Mouse (Mus musculus) hindbrain, embryonic 11.5 days (tissue): ENCODE measurements around the gene Cmtm6. TPM values are rescaled to one million over a fixed set of nuclear protein-coding genes. Genes with fewer than 3 reads are reported as not detected.
A peak's percentile ranks its signal among the peaks of the same experiment; 100 is the strongest.

Experiments used
- ATAC-seq: fragments of 200-750 bp; cut with Nextera tagmentation; 2 replicates; pipeline ENCODE4 v1.8.0; 2017; ENCODE audit warnings: mild to moderate bottlenecking, moderate TSS enrichment, moderate library complexity; ENCODE audit not compliant: low FRiP score
- DNase-seq: peaks from one replicate; pipeline ENCODE4 v3.0.0-alpha.2; 2015; ENCODE audit warnings: low spot score
- H3K27ac ChIP-seq: fragments of 300-500 bp; sonication (generic); 2 replicates; pipeline ENCODE4 v1.5.1; 2014; ENCODE audit warnings: mild to moderate bottlenecking, low read depth, low read length
- H3K27me3 ChIP-seq: fragments of 300-500 bp; sonication (generic); 2 replicates; pipeline ENCODE4 v1.6.1; 2014; ENCODE audit warnings: mild to moderate bottlenecking, low read length, moderate library complexity, mixed read lengths; ENCODE audit not compliant: control insufficient read depth, insufficient read depth
- H3K36me3 ChIP-seq: fragments of 300-500 bp; sonication (generic); 2 replicates; pipeline ENCODE4 v1.6.1; 2014; ENCODE audit warnings: mild to moderate bottlenecking, low read length, moderate library complexity, mixed read lengths; ENCODE audit not compliant: control insufficient read depth, insufficient read depth
- H3K4me1 ChIP-seq: fragments of 300-500 bp; sonication (generic); replicated peaks from 2 replicates; pipeline ENCODE4 v1.6.1; 2014; ENCODE audit warnings: low read length, mixed read lengths; ENCODE audit not compliant: control insufficient read depth, insufficient read depth
- H3K4me2 ChIP-seq: fragments of 300-500 bp; sonication (generic); replicated peaks from 2 replicates; pipeline ENCODE4 v1.6.1; 2014; ENCODE audit warnings: mild to moderate bottlenecking, low read depth, low read length
- H3K4me3 ChIP-seq: fragments of 300-500 bp; sonication (generic); 2 replicates; pipeline ENCODE4 v1.5.1; 2014; ENCODE audit warnings: low read depth, low read length
- H3K9ac ChIP-seq: fragments of 300-500 bp; sonication (generic); 2 replicates; pipeline ENCODE4 v1.6.1; 2014; ENCODE audit warnings: low read depth, low read length
- H3K9me3 ChIP-seq: fragments of 300-500 bp; sonication (generic); 2 replicates; pipeline ENCODE4 v1.6.1; 2016; ENCODE audit warnings: low read length; ENCODE audit not compliant: control insufficient read depth
- WGBS: fragments of 180-500 bp; shearing (Covaris S2); extraction: QIAGEN DNeasy Blood & Tissue Kit; methylation state at CpG from one replicate; pipeline ENCODE4 v1.1.7; 2014; 5-methylcytosine and 5-hydroxymethylcytosine counted together
- polyA plus RNA-seq: library from polyadenylated mRNA; unstranded; fragments of >200 nt; fragmentation: Nextera tagmentation; extraction: Ambion mirVana; gene quantifications from 2 replicates; pipeline ENCODE4 v1.2.1, GENCODE M21; 2014

Cmtm6 gene
- polyA plus RNA-seq = 22.7 and 26.6 TPM in 2 replicates

DNA sequence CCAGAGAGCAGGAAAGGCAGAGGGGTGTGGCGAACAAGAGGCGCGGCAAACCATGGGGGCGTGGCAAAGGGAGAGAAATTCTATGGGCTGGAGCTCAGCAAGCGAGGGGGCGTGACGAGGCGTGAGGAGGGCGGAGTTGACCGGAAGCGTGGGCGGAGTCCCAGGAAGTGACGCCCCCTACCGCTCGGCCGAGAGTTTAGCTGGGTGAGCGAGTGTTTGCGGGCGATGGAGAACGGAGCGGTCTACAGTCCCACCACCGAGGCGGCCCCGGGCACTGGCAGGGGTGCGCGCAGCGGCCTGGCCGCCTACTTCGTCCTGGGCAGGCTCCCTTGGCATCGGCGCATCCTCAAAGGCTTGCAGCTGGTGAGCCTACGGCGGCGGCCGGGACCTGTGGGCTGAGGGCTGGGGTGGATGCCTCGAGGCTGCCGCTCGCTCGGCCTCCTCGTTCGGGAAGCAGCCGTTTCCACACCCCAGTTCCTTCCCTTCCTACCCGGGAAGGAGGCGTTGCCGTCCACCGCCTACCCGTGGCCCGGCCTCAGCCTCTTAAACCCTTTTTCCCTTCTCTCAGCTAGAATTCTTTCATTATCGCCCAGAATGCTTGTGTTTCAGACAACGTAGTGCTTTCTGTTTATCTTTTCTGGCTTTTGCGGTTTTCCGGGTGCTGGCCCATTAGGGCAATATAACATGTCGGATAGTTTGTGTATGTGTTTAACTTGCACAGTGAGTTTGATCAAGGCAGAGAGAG, at the start of gene Cmtm6:
TSS of gene Cmtm6 (plus strand) at position 106 of the 745 bp plus-strand sequence.
- DNase-seq (peak; percentile 97), ATAC-seq (peak; percentile 93)
- no peaks in the 10 kb centered on the region for H3K36me3 ChIP-seq
- H3K27me3 ChIP-seq = no peaks in the 10 kb centered on the region
- WGBS = under 1% methylated on average over 50 of the region's 53 CpGs
- peak within 1 kb of the TSS; percentile 58 for H3K4me3 ChIP-seq
- peak within 1 kb of the TSS; percentile 74 for H3K4me2 ChIP-seq
- peaks cover 7% of the 10 kb centered on the region for H3K4me1 ChIP-seq
- no peaks in the 10 kb centered on the region for H3K9me3 ChIP-seq
- H3K27ac ChIP-seq = peak within 1 kb of the TSS; percentile 47
- H3K9ac ChIP-seq = peak within 1 kb of the TSS; percentile 74

DNA sequence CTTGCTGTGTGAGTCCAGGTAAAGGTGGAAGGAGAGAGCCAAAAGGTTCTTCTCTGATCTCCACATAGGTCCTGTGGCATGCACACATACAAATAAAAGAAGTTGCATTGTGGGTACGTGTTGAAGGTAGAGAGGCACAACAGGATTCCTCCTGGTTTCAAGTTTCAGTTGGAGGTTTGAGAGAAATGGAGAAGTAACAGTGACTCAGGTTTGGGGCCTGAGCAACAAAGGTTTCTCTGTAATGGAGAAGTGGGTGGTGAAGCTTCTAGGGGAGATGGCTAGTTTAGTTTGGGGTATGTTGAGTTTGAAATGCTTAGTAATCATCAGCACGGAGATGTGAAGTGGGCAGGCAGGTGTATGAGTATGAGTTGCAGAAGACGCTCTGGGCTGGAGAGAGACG, 48.7 kb upstream of the Cmtm6 start:
- ATAC-seq = no peak
- Histone ChIP-seq H3K9me3 (no peaks in the 10 kb centered on the region), H3K27ac (no peak overlapping the region), H3K27me3 (no peaks in the 10 kb centered on the region), H3K4me2 (no peak overlapping the region), H3K4me3 (no peak overlapping the region), H3K9ac (no peak overlapping the region), H3K4me1 (no peaks in the 10 kb centered on the region), H3K36me3 (no peaks in the 10 kb centered on the region)
- WGBS = 79% methylated on average over 4 of the region's 4 CpGs
- no peak for DNase-seq

DNA sequence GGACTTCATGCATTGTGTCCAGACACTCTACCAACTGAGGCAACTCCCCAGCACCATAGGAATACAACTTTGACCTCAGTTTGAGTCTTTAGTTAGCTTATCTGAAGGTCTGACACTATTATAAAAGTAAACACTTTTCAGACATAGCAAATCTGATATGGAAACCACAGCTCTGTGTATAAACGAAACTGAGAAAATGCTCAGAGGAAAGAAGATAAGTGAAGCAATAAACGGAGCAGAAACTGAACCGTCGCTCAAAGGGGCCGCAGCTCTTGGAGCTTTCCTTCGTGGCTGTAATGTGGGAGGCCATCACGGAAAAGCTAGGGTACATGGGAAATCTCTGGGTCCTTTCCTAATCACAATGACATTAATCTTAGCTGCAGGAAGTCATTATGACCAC, 44.7 kb upstream of the Cmtm6 start:
- Histone ChIP-seq H3K27me3 (no peaks in the 10 kb centered on the region), H3K9ac (no peak overlapping the region), H3K4me3 (no peak overlapping the region), H3K4me2 (no peak overlapping the region), H3K27ac (no peak overlapping the region), H3K9me3 (no peaks in the 10 kb centered on the region), H3K4me1 (peaks cover 6% of the 10 kb centered on the region; the same call in 1 of the 2 replicates), H3K36me3 (no peaks in the 10 kb centered on the region)
- DNase-seq (no peak), ATAC-seq (no peak)
- 91% methylated on average over 7 of the region's 7 CpGs for WGBS

DNA sequence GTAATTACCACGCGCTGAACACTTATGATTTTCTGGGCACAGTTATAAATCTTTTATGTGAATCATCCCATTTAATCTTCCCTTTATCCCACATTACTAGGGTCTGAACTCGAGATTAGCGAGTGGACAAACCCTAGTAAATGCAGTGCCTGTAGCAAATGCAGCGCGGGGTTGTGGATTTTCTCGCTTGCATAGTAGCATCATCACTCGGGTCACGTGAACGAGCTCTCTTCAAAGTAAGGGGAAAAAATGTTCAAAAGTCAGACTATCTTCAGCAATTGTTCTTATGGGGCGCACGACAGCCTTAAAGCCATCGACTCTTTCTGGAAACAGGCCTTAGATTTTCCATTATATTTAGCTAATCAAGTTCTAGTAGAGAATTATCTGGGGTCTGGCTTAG, 43.3 kb upstream of the Cmtm6 start:
- Histone ChIP-seq H3K4me2 (peak overlapping the region; percentile 60; the same call in 1 of the 2 replicates), H3K9me3 (no peaks in the 10 kb centered on the region), H3K9ac (peak overlapping the region; percentile 96), H3K36me3 (no peaks in the 10 kb centered on the region), H3K27ac (no peak overlapping the region), H3K4me1 (peaks cover 6% of the 10 kb centered on the region; the same call in 1 of the 2 replicates), H3K27me3 (no peaks in the 10 kb centered on the region), H3K4me3 (peak overlapping the region; percentile 94)
- 78% methylated on average over 13 of the region's 13 CpGs for WGBS
- ATAC-seq = no peak
- no peak for DNase-seq

DNA sequence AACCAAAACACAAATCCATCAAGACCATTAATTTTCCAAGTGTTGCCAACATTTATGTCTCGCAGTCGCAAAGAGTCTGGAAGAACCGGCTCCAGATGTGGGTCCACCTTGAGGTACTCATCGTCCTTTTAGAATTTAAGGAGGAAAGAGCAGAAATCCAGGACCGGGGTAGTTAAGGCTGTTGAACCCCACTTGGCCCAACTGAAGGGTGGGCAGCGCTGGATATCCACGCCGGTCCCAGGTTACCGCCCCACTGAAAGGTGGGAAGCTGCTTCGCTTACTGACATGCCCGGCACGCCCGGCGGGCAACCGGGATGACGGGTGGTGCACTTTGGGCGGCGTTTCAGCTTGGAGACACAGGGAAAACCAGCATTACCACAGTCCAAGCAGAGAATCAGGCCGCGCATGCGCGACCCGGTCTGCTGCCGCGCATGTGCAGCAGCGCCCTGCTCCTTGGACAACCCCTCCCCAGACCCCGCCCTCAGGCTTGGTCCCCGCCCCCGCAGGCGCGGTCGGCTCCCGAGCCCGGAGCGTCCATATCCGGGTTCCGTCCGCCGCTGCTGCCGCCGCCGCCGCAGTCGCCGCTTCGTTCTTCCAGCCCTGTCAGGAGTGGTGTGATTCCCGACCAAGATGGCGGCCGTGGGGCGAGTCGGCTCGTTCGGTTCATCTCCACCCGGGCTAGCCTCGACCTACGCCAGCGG, 42.5 kb upstream of the Cmtm6 start, which contains the start of gene Dync1li1:
TSS of gene Dync1li1 (plus strand) at position 539 of the 701 bp plus-strand sequence.
- no peaks in the 10 kb centered on the region for H3K9me3 ChIP-seq
- 1% methylated on average over 55 of the region's 57 CpGs for WGBS
- H3K4me1 ChIP-seq = peaks cover 6% of the 10 kb centered on the region; the same call in 1 of the 2 replicates
- peak within 1 kb of the TSS; percentile 60 for H3K4me2 ChIP-seq
- H3K36me3 ChIP-seq = no peaks in the 10 kb centered on the region
- H3K4me3 ChIP-seq = peak within 1 kb of the TSS; percentile 94
- peak within 1 kb of the TSS; percentile 97 for H3K27ac ChIP-seq
- DNase-seq (peak; percentile 98), ATAC-seq (peak; percentile 94)
- H3K27me3 ChIP-seq = no peaks in the 10 kb centered on the region
- peak within 1 kb of the TSS; percentile 96 for H3K9ac ChIP-seq

DNA sequence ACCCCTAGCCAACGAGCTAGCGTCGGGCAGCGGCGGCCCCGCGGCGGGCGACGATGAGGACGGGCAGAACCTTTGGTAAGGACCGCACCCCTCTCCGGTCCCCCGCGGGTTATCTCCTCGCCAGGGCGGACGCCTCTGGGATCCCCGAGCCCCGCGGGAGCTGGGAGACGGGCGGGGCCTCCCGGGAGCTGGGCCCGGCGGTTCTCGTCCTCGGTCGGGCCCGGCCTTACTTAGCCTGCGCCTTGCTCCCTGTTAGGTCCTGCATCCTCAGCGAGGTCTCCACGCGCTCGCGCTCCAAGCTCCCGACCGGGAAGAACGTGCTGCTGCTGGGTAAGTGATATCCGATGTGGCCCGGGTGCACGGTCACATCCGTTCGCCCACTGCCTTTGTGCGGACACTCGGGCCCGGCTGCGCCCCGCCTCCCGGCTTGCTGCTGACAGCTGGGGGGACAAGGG, 41.9 kb upstream of the Cmtm6 start:
- DNase-seq (peak; percentile 74), ATAC-seq (peak; percentile 83)
- no peaks in the 10 kb centered on the region for H3K27me3 ChIP-seq
- H3K27ac ChIP-seq = peak overlapping the region; percentile 97
- H3K4me3 ChIP-seq = peak overlapping the region; percentile 94
- peak overlapping the region; percentile 60 for H3K4me2 ChIP-seq
- peak overlapping the region; percentile 96 for H3K9ac ChIP-seq
- under 1% methylated on average over 49 of the region's 50 CpGs for WGBS
- no peaks in the 10 kb centered on the region for H3K9me3 ChIP-seq
- H3K4me1 ChIP-seq = peaks cover 6% of the 10 kb centered on the region; the same call in 1 of the 2 replicates
- no peaks in the 10 kb centered on the region for H3K36me3 ChIP-seq

DNA sequence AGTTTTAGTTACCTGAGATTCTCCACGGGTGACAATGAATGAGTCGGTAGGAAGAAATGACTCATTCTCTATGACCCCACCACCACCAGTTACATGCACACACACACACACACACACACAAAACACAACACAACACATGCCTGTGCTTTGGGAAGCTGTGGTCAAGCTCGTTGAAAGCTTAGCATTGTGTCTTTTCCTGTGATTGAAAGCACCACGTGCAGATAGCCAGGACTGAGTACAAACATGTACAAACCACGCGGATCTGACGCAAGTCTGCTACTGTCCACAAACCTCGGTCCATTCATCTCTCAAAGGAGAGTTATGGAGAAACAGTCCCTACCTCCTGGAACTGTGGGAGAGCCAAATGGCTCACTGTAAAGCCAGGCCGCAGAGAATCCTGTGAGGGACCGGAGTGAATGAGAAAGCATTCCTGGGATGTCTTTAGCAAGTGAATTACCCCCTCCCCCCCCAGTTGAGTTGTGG, 40.8 kb upstream of the Cmtm6 start:
- WGBS = 11% methylated on average over 10 of the region's 10 CpGs
- Histone ChIP-seq H3K4me1 (peaks cover 6% of the 10 kb centered on the region; the same call in 1 of the 2 replicates), H3K27me3 (no peaks in the 10 kb centered on the region), H3K36me3 (no peaks in the 10 kb centered on the region), H3K27ac (no peak overlapping the region), H3K9ac (peak overlapping the region; percentile 50), H3K4me2 (peak overlapping the region; percentile 60), H3K9me3 (no peaks in the 10 kb centered on the region), H3K4me3 (peak overlapping the region; percentile 94)
- no peak for ATAC-seq
- peak; percentile 23 for DNase-seq

DNA sequence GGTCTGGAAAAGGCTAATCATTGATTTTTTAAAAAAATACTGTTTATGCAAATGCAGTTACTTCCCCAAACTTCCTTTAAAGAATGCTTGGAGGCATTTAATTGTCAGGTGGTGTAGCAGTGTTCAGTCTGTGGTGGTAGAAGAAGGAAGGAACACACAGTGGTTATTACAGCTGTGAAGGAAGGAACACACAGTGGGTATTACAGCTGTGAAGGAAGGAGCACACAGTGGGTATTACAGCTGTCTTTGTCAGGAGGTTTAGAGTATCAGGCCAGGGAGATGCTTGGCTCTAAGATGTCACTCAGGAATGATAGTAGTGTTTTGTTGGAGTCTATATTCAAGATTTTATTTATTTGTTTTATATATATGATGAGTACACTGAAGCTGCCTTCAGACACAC, 39.8 kb upstream of the Cmtm6 start:
- Histone ChIP-seq H3K9ac (no peak overlapping the region), H3K36me3 (no peaks in the 10 kb centered on the region), H3K4me3 (no peak overlapping the region), H3K9me3 (no peaks in the 10 kb centered on the region), H3K27me3 (no peaks in the 10 kb centered on the region), H3K27ac (no peak overlapping the region), H3K4me1 (peaks cover 6% of the 10 kb centered on the region; the same call in 1 of the 2 replicates), H3K4me2 (no peak overlapping the region)
- DNase-seq = no peak
- no peak for ATAC-seq
